Mouse (Mus musculus) ES-Bruce4 (cell line): ENCODE results near the gene Ercc6l.

ENCODE experiments used
- CTCF ChIP-seq: IDR thresholded peaks from one replicate; pipeline ENCODE4 v1.8.1; 2011; ENCODE audit warnings: low read depth, low read length
- POLR2A ChIP-seq: IDR thresholded peaks from one replicate; pipeline ENCODE4 v1.8.1; 2011; ENCODE audit warnings: low read length; ENCODE audit not compliant: insufficient read depth

DNA sequence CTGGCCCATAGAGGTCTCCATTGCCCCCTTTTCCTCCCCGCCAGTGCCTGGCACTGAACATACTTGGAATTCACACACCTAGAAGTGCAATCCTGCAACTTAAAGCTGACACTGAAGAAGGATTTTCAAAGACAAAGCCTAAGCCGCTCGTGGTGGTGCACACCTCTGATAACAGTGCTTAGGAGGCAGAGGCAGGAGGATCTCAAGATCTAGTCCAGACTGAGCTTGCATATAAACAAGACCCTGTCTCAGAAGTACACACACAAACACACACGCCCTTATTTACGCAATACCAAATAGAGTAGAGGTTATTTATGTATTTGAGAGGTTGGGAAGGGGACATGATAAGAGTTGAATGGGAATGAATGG is 516 bp upstream of the Ercc6l start:
- no peak for TF ChIP-seq CTCF
- TF ChIP-seq POLR2A = no peak
